Mouse (Mus musculus) heart, adult 2 months (tissue): ENCODE measurements at regions not wholly inside any gene's neighbourhood (a gene's known extent, or its start where the extent isn't known, plus 50 kb on each side); places are given as distances from the start of the nearest gene placed in this dataset.

Experiments
- DNase-seq, 2 experiments: peaks; one replicate each; pipeline ENCODE4 v3.0.0; 2021
- H3K27ac ChIP-seq: fragments of 200-600 bp; 2 replicates; pipeline ENCODE4 v1.8.1; 2022
- H3K27me3 ChIP-seq: fragments of 200-500 bp; 2 replicates; pipeline ENCODE4 v1.6.1; 2012; ENCODE audit warnings: mild to moderate bottlenecking, low read length, inconsistent platforms, mixed read lengths; ENCODE audit not compliant: control insufficient read depth, insufficient read depth
- H3K36me3 ChIP-seq: fragments of 200-500 bp; 2 replicates; pipeline ENCODE4 v1.6.1; 2012; ENCODE audit warnings: low read length, inconsistent platforms; ENCODE audit not compliant: control insufficient read depth, insufficient read depth
- H3K4me1 ChIP-seq: fragments of 200-500 bp; 2 replicates; pipeline ENCODE4 v1.6.1; 2011; ENCODE audit warnings: low read length; ENCODE audit not compliant: control insufficient read depth, insufficient read depth
- H3K4me3 ChIP-seq: fragments of 200-600 bp; 2 replicates; pipeline ENCODE4 v1.8.1; 2022
- H3K79me2 ChIP-seq: fragments of 200-500 bp; replicated peaks from 2 replicates; pipeline ENCODE4 v1.6.1; 2012; ENCODE audit warnings: mild to moderate bottlenecking, inconsistent platforms, low read length, moderate library complexity, mixed read lengths; ENCODE audit not compliant: control insufficient read depth, insufficient read depth
- H3K9ac ChIP-seq: fragments of 200-500 bp; 2 replicates; pipeline ENCODE4 v1.6.1; 2012; ENCODE audit warnings: low read depth, mild to moderate bottlenecking, control low read depth, inconsistent platforms, low read length, mixed read lengths
- CTCF ChIP-seq: fragments of 200-600 bp; IDR thresholded peaks from 2 replicates; pipeline ENCODE4 v1.8.1; 2022; ENCODE audit warnings: antibody characterized with exemption, mild to moderate bottlenecking, moderate library complexity
- EP300 ChIP-seq: fragments of 200-500 bp; IDR thresholded peaks from 2 replicates; pipeline ENCODE4 v1.6.1; 2011; ENCODE audit warnings: low read depth, low read length, control low read depth; ENCODE audit not compliant: insufficient read depth
- POLR2A ChIP-seq: fragments of 200-500 bp; IDR thresholded peaks from 2 replicates; pipeline ENCODE4 v1.6.1; 2011; ENCODE audit warnings: mild to moderate bottlenecking, low read depth, low read length, control low read depth; ENCODE audit not compliant: insufficient read depth
- WGBS: fragments of 180-500 bp; shearing (Covaris S2); methylation state at CpG from one replicate; pipeline ENCODE4 v1.1.7; 2018; 5-methylcytosine and 5-hydroxymethylcytosine counted together
- intact Hi-C: fragments of 180-260 bp; cut with DNase I; formaldehyde crosslinking; loops from one replicate; pipeline ENCODE4 v1.15.1; 2025

GRCm38 (mm10) chr12:35712671-35713070 is 177.8 kb upstream of the Ahr start:
- no peak for DNase-seq
- WGBS = 84% methylated on average over 4 of the region's 4 CpGs
- Histone ChIP-seq H3K27ac (no peak overlapping the region), H3K4me3 (no peak overlapping the region), H3K36me3 (no peaks in the 10 kb centered on the region), H3K27me3 (no peaks in the 10 kb centered on the region), H3K9ac (no peak overlapping the region), H3K79me2 (no peaks in the 10 kb centered on the region), H3K4me1 (no peaks in the 10 kb centered on the region)
- intact Hi-C loops = no loop called here
- no peak for TF ChIP-seq POLR2A
- no peak for TF ChIP-seq CTCF
- no peak for TF ChIP-seq EP300

- TF ChIP-seq EP300 (no peak), CTCF (no peak), POLR2A (no peak)
- Histone ChIP-seq H3K4me3 (no peak overlapping the region), H3K79me2 (no peaks in the 10 kb centered on the region), H3K9ac (no peak overlapping the region), H3K27ac (no peak overlapping the region), H3K27me3 (no peaks in the 10 kb centered on the region), H3K4me1 (no peaks in the 10 kb centered on the region), H3K36me3 (no peaks in the 10 kb centered on the region)
- peak in 1 of 2 experiments; percentile 11 for DNase-seq
- 86% methylated on average over 6 of the region's 6 CpGs for WGBS
- intact Hi-C loops = no loop called here
These were observed 176.8 kb upstream of the Ahr start for GRCm38 (mm10) chr12:35711549-35712070.

- TF ChIP-seq EP300 (no peak), CTCF (no peak), POLR2A (no peak)
- 62% methylated on average over 5 of the region's 5 CpGs for WGBS
- H3K27ac ChIP-seq = no peak overlapping the region
- no peak for DNase-seq
- H3K4me1 ChIP-seq = no peaks in the 10 kb centered on the region
- no peaks in the 10 kb centered on the region for H3K36me3 ChIP-seq
- no peak overlapping the region for H3K9ac ChIP-seq
- no peaks in the 10 kb centered on the region for H3K79me2 ChIP-seq
- H3K4me3 ChIP-seq = no peak overlapping the region
- no peaks in the 10 kb centered on the region for H3K27me3 ChIP-seq
- intact Hi-C loops = no loop called here
These were observed 175.5 kb upstream of the Ahr start for GRCm38 (mm10) chr12:35710323-35710722.

GRCm38 (mm10) chr12:35703479-35703878 is 168.6 kb upstream of the Ahr start:
- DNase-seq = no peak
- WGBS = 79% methylated on average over 2 of the region's 2 CpGs

GRCm38 (mm10) chr12:35702674-35703073 is 167.8 kb upstream of the Ahr start:
- 57% methylated on average over 7 of the region's 7 CpGs for WGBS
- TF ChIP-seq EP300 (no peak), POLR2A (no peak), CTCF (no peak)
- no peak overlapping the region for H3K4me3 ChIP-seq
- no peaks in the 10 kb centered on the region for H3K27me3 ChIP-seq
- H3K36me3 ChIP-seq = no peaks in the 10 kb centered on the region
- no peak for DNase-seq
- H3K79me2 ChIP-seq = no peaks in the 10 kb centered on the region
- no peak overlapping the region for H3K27ac ChIP-seq
- no peaks in the 10 kb centered on the region for H3K4me1 ChIP-seq
- H3K9ac ChIP-seq = no peak overlapping the region
- intact Hi-C loops = no loop called here

More at GRCm38 (mm10) chr12:35703479-35703878, 168.6 kb upstream of the Ahr start:
- no peaks in the 10 kb centered on the region for H3K79me2 ChIP-seq
- H3K4me3 ChIP-seq = no peak overlapping the region
- intact Hi-C loops = no loop called here
- no peaks in the 10 kb centered on the region for H3K27me3 ChIP-seq
- no peaks in the 10 kb centered on the region for H3K4me1 ChIP-seq
- H3K9ac ChIP-seq = no peak overlapping the region
- TF ChIP-seq POLR2A (no peak), CTCF (no peak), EP300 (no peak)
- H3K27ac ChIP-seq = no peak overlapping the region
- no peaks in the 10 kb centered on the region for H3K36me3 ChIP-seq

GRCm38 (mm10) chr12:35694253-35694652 is 159.4 kb upstream of the Ahr start:
- 69% methylated on average over 3 of the region's 3 CpGs for WGBS
- Histone ChIP-seq H3K4me3 (no peak overlapping the region), H3K79me2 (no peaks in the 10 kb centered on the region), H3K4me1 (no peaks in the 10 kb centered on the region), H3K27me3 (no peaks in the 10 kb centered on the region), H3K27ac (no peak overlapping the region), H3K9ac (no peak overlapping the region), H3K36me3 (no peaks in the 10 kb centered on the region)
- TF ChIP-seq CTCF (no peak), POLR2A (no peak), EP300 (no peak)
- DNase-seq = no peak
- intact Hi-C loops = no loop called here
